Mouse (Mus musculus) right cerebral cortex, postnatal 10 days (tissue): ENCODE measurements at regions not wholly inside any gene's neighbourhood (a gene's known extent, or its start where the extent isn't known, plus 50 kb on each side); places are given as distances from the start of the nearest gene placed in this dataset.
"Not testable (repeated sequence)": the region's sequence is repeated elsewhere in the genome, so short reads cannot be mapped to it uniquely, and the experiment has no call there.

Source experiments
- DNase-seq, 2 experiments: peaks; one replicate each; pipeline ENCODE4 v3.0.0; 2021; ENCODE audit warnings: low spot score in 2 of 2

DNA sequence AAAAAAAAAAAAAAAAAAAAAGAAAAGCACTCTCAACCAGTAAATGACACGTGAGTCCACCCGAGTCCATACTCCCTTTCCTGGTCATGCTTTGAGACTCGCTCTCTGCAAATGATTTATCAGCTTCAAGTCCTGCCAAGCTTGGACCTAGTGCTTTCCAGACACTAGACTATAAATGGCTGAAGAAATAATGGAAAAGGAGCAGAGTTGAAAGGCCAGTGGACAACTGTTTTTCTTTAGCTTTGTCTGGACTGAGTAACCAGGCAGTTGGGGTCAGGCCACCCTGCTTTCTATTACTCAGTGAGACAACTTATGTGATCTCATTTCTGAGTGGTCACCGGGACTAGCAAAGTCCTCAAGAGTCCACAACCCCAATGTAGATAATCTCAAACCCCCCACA is 112.9 kb downstream of the Kcns3 start:
- DNase-seq: no peak

DNA sequence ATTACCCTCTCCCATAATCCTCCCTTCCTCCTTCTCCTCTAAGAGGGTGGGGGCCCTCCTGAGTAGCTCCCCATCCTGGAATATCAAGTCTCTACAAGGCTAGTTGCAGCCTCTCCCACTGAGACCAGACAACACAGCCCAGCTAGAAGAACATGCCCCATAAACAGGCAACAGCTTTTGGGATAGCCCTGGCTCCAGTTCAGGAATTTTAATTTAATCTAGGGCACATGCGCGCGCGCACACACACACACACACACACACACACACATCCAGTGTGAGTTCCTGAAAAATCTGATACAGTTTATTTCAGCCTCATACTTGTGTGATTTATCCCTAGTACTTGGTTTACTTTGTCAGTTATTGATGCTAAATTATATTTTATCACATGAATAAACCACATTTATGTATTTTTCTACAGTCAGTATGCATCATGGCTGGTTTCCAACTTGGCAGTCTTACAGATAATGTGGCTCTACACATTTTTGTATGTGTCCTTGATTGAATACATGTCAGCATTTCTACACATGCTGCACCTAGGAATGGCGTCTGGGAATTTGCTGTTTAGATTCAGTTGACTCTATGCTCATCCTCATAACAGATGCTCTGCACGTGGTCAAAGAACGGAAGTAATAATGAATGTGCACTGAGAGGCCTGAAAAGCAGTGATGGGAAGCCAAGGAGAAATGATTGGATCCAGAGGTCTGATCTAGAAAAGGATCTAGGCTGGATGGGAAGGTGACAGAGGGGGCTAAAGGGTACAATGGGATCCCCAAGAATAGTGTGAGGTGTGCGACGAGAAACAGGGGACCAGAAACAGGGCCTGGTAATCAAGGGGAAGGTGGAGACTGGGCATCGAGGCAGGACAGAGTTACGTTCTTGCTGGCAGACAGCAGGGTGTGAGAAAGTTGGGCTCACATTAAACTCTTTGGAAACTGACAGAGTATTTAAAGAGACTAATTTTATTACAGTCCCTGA is 130.0 kb downstream of the Kcns3 start:
- DNase-seq: no peak

DNA sequence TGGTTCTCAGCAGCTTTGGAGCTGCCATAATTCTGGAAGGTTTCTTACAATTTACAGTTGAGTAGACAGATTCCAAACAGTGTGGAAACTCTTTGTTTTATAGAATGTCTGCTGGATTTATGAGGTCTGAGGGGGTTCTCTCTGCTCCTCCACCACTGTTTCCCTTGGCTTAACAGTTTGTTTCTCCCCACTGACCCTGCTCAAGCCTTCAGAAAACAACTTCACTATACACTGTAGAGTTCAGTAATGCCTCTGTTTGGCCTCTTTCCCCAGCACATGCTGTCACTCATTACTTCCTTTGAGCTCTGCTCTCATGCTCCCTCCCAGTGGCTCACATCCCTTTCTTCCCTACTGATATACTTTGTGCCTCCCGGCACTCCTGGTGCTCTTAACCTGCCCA is 139.7 kb downstream of the Kcns3 start:
- no peak for DNase-seq

DNA sequence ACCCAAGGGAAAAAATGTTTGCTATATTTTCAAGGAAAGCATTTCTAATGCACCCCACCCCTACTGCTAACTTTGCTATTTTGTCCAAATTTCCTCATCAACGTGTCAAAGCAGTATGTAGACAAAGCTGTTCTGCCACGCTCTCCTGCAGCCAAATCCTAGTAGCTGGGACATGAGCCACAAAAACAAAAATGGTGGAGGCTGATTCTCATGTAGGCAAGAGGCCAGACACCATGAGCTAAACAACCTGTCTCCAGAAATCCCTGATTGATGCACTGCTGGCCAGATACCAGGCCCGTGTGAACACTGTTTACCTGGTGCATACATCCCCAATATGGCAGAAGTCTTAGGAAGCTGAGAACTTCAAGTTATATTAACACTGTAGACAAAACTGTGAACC is 166.6 kb downstream of the Kcns3 start:
- DNase-seq: no peak

GRCm38 (mm10) chr12:10949184-10949583 is 201.7 kb downstream of the Kcns3 start:
- no peak for DNase-seq

GRCm38 (mm10) chr12:10941064-10941463 is 209.8 kb downstream of the Kcns3 start:
- DNase-seq: no peak

DNA sequence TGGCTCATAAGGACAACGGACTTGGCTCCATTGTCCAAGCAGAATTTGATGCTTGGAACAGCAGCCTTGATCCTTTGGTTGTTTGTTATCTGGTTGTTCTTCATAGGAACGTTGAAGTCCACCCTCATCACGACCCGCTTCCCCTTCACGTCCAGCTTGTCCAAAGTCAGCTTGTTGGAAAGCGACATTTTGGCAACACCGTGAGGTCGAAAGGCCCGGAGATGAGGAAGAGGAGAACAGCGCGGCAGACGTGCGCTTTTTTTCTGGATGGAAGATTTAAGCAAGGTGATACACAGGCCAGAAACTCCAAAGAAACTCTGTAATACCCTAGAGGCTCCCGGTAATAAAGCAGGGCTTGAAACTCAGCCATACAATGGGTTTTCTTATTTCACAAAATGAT is 250.8 kb downstream of the Kcns3 start:
- not testable (repeated sequence) for DNase-seq

GRCm38 (mm10) chr12:10878791-10879190 is 272.1 kb downstream of the Kcns3 start:
- DNase-seq: no peak

GRCm38 (mm10) chr12:10874589-10875554 is 276.0 kb downstream of the Kcns3 start:
- DNase-seq: no peak

GRCm38 (mm10) chr12:10873716-10874401 is 277.0 kb downstream of the Kcns3 start:
- DNase-seq: no peak

GRCm38 (mm10) chr12:10867674-10868635 is 282.9 kb downstream of the Kcns3 start:
- peak in 1 of 2 experiments; percentile 24 for DNase-seq

- peak; percentile 74 to 81 for DNase-seq
Observed at GRCm38 (mm10) chr12:10866907-10867538, 283.8 kb downstream of the Kcns3 start.

DNA sequence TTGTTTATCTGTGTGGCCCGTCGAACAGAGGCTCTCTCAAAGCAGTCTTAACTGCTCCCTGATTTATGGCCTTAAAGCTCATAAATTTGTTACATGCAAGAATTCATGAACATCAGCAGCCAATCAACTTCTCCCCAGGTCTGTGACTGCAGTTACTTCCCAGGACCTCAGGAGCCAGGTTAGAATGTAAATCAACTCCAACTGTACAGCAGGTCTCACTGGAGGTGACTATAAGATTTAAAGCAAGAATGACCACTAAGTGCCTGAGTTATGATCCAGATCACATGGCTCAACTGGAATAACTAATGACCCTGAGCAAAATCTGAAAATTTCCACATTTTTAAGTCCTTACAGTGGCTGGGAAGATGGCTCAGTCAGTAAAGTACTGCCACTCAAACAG is 285.6 kb downstream of the Kcns3 start:
- no peak for DNase-seq

DNA sequence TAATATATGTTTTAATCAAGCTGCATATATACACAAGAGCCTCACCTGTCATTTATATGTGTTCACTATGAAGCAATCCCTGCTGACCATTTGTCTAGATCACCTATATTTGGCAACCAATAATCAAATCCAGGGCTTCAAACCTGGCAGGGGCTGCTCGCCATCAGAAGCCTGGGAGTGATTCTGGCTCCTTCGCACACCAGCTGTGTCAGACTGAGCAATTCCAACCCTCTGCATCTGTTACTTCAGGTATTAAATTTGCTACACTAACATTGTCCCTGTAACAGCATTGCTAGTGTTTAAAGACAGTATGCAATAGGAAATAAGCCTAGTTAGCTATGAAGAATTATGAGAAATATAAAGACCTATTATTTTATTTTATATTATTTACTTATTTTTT is 330.5 kb downstream of the Kcns3 start:
- peak in 1 of 2 experiments; percentile 21 for DNase-seq

DNA sequence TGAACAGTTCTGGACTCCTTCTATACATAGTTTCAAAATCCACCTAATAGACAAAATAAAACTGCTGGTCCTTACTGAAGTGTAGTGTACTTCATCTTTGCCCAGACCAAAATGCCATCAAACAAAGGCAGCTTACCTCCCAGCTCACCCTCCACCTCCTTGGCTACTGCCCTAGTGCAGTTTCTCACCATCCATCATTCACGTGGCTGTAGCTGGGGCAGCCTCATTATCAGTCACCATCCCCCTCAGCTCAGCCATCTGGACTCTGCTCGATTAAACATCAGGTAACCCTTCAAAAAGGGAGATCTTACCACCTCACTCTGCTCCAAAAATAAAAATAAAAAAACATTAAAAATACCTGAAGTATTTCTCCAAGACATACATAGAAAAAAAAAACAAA is 332.8 kb downstream of the Kcns3 start:
- no peak for DNase-seq

- peak in 1 of 2 experiments; percentile 27 for DNase-seq
Observed at GRCm38 (mm10) chr12:10817516-10817915, 333.3 kb downstream of the Kcns3 start.

DNA sequence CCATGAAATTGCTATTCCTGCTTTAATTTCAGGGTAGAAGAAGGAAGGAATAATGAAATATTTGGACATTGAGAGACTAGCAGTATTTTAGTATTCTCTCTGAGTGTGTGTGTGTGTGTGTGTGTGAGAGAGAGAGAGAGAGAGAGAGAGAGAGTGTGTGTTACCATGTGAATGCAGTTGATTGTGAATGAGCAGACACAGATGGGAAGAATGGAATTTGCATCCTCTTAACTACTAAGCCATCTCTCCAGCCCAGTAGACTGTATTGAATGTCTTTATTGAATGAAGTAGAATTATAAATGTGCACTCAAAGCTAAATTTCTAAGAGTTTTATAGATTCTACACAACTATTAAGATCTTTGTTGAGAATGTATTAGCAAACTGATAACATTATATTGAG is 340.3 kb downstream of the Kcns3 start:
- no peak for DNase-seq

DNA sequence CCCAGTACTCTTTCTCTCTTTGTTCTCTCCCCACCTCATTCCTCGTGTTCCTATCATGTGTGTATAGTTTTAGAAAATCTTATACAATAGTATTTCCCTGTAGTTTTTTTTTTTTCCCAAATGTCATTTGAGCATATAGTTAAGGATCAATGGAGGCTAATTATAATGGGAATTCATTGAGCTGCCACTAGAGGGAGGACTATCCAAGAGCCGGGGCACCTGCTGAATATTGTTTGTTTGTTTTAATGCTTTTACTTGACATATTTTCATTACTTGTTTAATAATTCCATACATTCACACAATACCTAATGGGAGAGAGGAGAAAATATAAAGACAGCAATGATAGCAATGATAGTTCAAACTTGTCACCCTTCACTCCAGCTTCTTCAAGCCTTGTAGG is 346.4 kb downstream of the Kcns3 start:
- no peak for DNase-seq
